Mouse (Mus musculus) cerebellum, postnatal 25 days (tissue): ENCODE measurements around the gene Zp1.
A peak's percentile ranks its signal among the peaks of the same experiment; 100 is the strongest.

Experiments
- DNase-seq, 2 experiments: peaks; one replicate each; pipeline ENCODE4 v3.0.0; 2021; ENCODE audit warnings: mixed read lengths in 2 of 2

Zp1 gene

DNA sequence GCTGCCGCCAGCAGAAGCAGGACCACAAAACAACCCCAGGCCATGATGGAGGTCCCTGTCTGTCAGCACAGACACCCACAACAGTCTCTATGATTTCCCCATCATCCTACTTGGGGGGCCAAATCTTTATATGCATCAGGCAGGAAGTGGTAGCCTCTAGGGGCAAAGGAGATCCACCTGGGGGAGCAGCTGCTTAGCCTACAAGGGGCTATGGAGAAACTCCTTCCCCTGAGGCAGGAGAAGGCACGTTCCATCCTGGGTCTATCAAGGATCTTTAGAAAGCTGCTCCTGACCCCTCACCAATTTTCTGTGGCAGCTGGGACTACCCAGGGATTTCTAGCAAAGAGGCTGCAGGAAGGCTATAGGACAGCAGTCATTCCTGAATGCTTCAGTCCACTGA is at the start of gene Zp1:
Zp1 (minus strand) TSS at position 101 of the 400 bp plus-strand sequence.
- DNase-seq, result no peak

DNA sequence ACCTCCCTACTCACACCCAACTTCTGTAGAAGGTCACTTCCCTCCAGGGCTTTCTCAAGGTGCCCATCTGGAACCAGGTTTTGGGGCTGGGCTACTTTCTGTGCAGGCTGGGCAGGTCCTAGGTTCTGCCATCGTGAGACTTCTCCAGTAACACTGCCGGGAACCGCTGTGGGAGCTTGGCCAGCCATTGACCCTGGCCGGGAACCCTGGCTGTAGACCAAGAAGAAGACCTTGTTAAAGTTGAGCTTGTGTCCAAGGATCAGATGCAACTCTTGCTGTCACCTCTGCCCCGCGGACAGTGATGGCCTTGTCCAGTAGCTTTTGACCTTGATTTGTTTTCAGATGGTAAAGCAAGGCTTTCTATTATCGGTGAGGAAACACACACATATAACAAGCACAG is 48.1 kb upstream of the Zp1 start:
- no peak for DNase-seq

DNA sequence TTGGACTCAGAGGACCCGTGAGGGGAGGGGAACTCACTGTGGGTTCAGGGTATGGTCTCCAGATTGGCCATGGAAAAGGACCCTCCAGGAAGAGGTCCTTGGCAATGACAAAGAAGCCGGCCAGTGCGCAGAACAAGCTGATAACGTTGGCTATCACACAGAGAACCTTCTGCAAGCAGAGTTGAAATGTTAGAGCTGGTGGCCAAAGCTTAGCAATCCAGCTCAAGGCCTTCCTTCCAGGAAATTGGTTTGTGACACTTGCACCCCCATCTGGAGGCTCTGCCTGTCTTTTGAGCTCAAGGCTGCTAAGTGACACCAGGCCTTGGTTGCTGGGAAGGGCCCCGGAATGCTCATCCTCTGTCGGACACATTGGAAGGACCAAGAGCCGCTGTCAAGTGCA is 45.3 kb upstream of the Zp1 start:
- DNase-seq, result no peak

DNA sequence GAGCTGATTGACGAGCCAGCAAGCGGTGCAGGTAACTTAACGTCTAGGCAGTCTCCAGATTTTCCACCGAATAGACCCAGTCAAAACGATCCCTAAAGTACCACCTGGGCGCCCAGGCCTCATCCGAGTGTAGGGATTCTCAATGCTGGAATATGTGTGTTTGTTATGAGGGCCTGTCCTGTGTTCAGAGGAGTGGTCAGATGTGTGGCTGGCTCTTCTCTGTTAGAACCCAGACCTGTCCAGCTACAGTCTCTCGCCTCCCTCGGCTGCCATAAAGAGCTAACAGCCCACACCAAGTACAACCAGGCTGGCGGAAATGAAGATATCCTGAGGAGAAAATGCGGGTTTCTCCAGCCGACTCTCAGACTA is 39.5 kb upstream of the Zp1 start:
- no peak for DNase-seq

GRCm38 (mm10) chr19:10959085-10959977 is 38.9 kb upstream of the Zp1 start:
- peak; percentile 46 to 68 for DNase-seq

GRCm38 (mm10) chr19:10952021-10952939 is 31.8 kb upstream of the Zp1 start:
- DNase-seq, result peak in 1 of 2 experiments; percentile 16

DNA sequence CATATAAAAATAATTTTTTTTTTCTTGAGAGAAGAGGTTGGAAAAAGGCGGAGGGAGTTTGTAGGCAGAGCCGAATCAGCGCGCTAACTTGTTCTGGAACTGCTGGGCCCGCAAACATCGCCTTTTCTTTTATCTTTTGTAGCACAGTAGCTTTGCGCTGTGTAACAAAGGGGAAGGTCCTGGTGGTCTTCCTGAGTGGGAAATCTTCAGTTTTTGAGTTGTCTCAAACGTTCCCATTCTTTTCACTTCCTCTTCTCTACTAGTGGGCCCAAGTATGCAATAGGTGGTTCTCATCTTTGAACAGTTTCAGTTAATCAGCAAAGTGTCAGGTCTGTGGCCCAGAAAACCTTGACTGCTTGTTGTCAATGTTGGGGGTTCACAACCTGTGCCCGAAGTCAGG is 29.1 kb upstream of the Zp1 start:
- no peak for DNase-seq

DNA sequence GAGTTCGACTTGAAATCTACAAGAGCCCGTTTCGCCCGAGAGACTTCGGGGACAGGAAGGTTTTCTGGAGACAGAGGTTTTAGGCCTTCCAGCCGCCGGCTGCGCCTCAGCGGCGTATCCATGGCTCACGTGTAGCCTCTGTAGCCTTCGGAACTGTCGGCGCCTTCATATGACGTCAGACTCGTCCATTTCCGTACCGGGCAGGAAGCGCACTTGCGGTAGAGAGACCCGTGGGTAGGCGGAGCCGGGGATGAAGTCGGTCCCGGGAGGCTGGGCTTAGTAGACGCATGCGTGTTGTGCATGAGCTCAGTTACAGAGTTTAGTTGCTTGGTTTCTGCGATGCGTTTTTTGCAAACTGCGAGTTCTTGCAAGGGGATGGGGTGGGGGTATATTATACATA is 28.7 kb upstream of the Zp1 start, which contains the start of gene Ccdc86:
Ccdc86 (minus strand) TSS at position 155 of the 400 bp plus-strand sequence.
- DNase-seq, result peak; percentile 94 to 98

- peak in 1 of 2 experiments; percentile 23 for DNase-seq
Measured at GRCm38 (mm10) chr19:10948416-10948815, 28.0 kb upstream of the Zp1 start.

- DNase-seq, result no peak
Measured at GRCm38 (mm10) chr19:10947219-10947618, 26.8 kb upstream of the Zp1 start.

DNA sequence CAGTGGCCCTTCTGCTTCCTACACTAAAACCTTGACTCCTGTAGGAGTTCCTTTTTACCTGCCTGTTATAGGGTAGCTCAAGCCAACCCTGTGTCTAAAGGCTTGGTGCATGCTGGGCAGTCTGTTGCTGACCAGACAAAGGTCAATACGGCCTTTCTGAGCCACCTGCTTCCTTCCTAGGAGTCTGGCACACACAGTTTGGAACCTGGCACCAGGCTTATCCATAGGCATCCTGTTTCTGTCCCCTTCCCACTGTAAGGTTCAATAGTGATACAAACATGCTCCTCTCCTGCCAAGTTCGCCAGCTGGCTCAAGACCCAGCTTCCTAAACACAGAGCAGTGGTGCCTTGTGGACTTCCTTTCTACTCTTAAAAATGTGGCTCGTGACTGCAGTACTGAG is 26.1 kb upstream of the Zp1 start:
- DNase-seq, result peak in 1 of 2 experiments; percentile 22

DNA sequence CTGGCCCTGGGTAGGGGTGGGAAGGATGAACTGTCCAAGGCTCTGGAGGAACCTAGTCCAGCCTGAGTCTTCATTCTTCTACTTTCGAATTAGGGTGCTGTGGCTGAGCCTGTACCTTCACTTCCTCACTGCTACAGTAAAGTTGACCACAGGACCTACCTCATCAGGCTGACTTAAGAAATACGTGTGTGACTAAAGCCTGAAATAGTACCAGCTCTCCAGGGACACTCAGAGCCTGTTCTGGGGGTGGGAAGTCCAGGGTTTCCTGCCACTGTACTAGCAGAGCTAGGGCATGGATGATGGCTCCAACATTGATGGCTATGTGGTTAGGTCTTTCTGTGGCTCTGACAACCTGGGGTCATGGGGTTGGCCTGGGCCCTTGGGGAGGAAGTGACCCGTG is 23.5 kb upstream of the Zp1 start:
- DNase-seq, result no peak

DNA sequence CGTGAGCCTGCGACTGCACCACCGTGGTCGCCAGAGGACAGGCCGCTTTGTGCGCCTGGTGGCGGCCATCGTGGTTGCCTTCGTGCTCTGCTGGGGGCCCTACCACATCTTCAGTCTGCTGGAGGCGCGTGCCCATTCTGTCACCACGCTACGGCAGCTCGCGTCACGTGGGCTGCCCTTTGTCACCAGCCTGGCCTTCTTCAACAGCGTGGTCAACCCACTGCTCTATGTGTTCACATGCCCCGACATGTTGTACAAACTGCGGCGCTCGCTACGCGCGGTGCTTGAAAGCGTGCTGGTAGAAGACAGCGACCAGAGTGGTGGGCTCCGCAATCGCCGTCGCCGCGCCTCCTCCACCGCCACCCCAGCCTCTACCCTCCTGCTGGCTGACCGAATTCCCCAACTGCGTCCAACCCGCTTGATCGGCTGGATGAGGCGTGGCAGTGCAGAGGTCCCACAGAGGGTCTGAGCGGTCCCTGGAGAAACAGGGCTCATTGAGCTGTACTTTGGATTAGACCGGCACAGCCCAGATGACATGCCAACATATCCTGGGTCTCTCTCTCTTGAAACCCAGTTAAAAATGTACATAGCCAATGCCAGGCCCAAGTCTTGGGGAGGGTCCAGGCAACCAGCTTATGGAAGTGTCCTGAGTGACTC is 20.5 kb upstream of the Zp1 start:
- DNase-seq, result peak in 1 of 2 experiments; percentile 46

DNA sequence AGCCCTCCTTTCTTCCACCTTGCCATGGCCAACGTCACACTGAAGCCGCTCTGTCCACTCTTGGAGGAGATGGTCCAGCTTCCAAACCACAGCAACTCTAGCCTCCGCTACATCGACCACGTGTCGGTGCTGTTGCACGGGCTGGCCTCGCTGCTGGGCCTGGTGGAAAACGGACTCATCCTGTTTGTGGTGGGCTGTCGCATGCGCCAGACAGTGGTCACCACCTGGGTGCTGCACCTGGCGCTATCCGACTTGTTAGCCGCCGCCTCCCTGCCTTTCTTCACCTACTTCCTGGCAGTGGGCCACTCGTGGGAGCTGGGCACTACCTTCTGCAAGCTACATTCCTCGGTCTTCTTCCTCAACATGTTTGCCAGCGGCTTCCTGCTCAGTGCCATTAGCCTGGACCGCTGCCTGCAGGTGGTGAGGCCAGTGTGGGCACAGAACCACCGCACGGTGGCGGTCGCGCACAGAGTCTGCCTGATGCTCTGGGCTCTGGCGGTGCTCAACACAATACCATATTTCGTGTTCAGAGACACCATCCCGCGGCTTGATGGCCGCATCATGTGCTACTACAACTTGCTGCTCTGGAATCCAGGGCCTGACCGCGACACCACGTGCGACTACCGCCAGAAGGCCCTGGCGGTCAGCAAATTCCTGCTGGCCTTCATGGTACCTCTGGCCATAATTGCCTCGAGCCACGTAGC is 19.8 kb upstream of the Zp1 start:
- peak; percentile 89 to 93 for DNase-seq

- DNase-seq, result no peak
Measured at GRCm38 (mm10) chr19:10938771-10939170, 18.3 kb upstream of the Zp1 start.

DNA sequence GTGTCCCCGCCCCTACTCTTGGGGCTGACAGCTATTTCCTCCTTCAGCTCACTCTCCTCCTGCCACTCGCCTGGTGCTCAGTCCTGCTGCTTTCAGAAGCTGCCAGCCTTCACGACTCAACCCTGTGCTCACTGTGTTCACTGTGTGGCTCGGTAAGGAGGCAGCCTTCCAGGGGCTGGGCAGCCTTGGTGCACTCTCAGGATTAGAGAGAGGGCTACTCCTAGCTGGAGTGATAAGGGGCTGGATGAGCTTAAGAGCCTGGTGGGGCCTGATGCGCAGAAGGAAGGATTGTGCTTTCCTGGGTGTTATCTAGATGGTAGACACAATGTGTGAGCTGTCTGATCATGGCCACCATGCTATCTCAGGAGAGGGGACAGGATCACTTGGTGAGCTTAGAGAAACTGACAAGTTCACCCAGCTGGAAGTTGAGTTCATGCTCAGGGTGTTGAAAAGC is 16.7 kb upstream of the Zp1 start, which contains the start of gene Ptgdr2:
Ptgdr2 (plus strand) TSS at position 51 of the 454 bp plus-strand sequence.
- no peak for DNase-seq

GRCm38 (mm10) chr19:10936077-10936476 is 15.6 kb upstream of the Zp1 start:
- DNase-seq, result no peak

DNA sequence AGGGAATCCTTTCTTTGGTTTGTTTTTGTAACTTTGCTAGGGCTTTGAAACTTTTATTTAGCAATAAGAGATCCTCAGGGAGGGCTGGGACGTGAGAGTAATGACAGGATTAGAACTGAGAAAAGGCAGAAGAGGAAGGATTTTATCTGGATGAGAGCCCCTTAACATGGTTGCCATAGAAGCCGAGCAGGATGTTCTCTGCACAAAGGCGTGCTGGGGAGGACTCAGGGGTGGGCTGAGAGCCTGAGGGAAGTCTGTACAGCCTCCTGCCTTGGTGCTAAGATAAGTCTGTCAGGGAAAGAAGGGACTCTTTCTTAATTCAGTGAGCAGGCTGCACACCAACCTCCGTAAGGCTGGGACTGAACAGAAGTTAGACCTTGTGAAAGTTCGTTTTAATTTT is 14.6 kb upstream of the Zp1 start:
- DNase-seq, result no peak

GRCm38 (mm10) chr19:10930641-10931040 is 10.2 kb upstream of the Zp1 start:
- DNase-seq, result no peak

GRCm38 (mm10) chr19:10926666-10927065 is 6.2 kb upstream of the Zp1 start:
- no peak for DNase-seq

- no peak for DNase-seq
Measured at GRCm38 (mm10) chr19:10926123-10926621, 5.7 kb upstream of the Zp1 start.

- DNase-seq, result no peak
Measured at GRCm38 (mm10) chr19:10924220-10924619, 3.8 kb upstream of the Zp1 start.
